Mouse (Mus musculus): ENCODE results near the gene Ndufaf8.

Gene Ndufaf8

GRCm38 (mm10) chr11:120090661-120091060, 8.1 kb upstream of the Ndufaf8 start:
- DNase-seq, result no peak

GRCm38 (mm10) chr11:120092817-120093591, 5.7 kb upstream of the Ndufaf8 start:
- DNase-seq, result no peak

DNA sequence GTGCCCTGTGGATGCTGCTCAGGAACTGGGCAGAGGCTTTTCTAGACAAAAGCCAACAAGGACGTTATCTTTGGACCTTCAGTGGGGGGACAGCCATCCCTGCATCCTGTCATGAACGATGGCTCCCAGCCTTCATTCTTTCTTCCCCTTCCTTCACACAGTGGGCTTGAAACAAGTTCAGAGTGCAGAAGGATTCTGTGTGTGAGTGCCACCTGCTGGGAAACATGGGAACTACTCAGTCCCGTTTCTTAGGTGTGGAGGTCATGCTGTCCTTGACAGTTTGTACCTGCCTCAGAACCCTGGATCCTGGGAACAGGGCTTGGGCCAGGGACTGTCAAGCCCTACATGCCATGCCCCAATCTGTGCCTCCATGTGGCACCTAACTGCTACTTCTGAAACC, 2.3 kb downstream of the Ndufaf8 start:
- DNase-seq, result peak; percentile 55 to 61

DNA sequence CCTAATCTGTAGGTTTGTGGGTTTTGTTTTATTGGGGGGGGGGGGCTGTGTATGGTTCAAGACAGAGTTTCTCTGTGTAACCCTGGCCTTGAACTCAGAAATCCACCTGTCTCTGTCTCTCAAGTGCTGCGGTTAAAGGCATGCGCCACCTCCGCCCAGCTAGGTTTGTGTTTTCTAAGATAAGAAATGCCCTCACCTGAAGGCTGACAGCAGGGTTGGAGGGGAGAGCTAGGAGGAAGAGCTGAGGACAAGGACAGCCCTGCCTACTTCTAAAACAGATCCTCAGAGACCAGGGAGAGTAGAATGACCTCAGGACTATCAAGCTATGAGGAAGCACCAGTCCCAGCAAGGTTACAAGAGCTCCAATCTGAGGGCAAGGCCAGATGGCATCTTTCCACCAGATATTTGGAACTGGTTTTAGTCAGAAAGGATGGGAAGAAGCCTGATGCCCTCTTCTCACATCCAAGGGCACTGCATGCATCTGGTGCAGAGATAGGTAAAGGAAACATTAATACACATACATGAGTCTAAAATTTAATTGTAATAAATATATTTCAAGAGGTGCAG, 4.8 kb downstream of the Ndufaf8 start:
- DNase-seq, result no peak

DNA sequence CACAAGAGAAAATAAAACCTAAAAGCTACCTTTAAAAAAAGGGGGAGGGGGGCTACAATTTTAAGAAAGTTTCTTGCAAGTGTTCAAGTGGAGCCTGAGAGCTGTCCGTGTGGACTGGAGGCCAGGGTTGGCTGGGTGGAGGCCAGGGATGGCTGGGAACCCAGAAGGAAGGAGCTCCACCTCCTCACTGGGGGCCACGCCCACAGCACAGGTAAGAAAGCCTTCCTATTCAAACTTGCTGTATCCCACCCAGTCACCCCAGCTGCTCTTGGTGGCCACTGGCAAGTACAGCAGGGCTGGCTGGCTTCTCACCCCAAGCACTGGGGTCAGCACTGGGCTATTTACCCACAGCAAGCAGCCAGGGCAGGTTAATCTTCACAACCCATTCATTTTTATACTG, 8.3 kb downstream of the Ndufaf8 start:
- DNase-seq, result no peak

GRCm38 (mm10) chr11:120107796-120108195, 9.1 kb downstream of the Ndufaf8 start:
- no peak for DNase-seq

GRCm38 (mm10) chr11:120109558-120110210, 11.0 kb downstream of the Ndufaf8 start:
- DNase-seq, result no peak

- no peak for DNase-seq
Measured at GRCm38 (mm10) chr11:120110554-120110953, 11.8 kb downstream of the Ndufaf8 start.

DNA sequence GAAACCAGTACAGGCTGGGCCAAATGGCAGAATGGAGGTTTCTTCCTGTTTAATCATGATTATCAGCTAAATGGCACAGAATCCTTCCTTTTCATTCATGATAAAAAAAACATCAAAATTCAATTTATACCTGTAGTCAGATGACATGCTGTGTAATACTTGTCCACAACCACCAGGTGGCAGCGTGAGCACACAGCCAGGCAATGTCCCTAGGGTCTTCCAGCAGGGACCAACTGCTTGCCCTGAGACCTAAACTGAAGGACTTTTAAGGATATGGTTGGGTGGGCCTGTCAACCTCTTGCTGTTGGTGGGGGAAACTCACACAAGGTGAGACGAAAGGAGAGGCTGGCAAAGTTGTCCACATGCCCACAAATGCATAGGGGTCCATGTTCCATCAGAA, 12.3 kb downstream of the Ndufaf8 start:
- peak; percentile 26 to 45 for DNase-seq

DNA sequence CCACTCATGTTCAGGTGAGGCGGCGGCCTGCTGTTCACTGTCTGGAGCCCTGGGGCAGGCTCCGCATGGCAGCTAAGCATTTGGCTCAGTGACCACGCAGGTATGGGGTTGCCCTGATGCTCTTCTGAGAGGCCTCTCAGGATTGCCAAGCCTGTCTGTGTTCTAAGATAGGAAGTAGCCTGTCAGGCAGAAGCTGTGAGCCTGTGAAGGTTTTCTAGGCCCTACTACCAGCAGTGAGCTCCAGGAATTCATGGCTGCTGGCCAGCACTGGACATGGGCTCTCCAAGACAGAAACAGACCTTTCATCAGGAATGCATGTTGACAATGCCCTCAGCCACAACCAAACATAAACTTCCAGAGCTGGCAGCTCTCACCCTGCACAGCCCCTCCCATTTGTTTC, 13.4 kb downstream of the Ndufaf8 start:
- DNase-seq, result peak; percentile 71 to 84

- no peak for DNase-seq
Measured at GRCm38 (mm10) chr11:120114488-120115215, 15.9 kb downstream of the Ndufaf8 start.

GRCm38 (mm10) chr11:120117626-120118025, 18.9 kb downstream of the Ndufaf8 start:
- DNase-seq, result no peak

- no peak for DNase-seq
Measured at GRCm38 (mm10) chr11:120119108-120119507, 20.4 kb downstream of the Ndufaf8 start.

GRCm38 (mm10) chr11:120119936-120120541, 21.3 kb downstream of the Ndufaf8 start:
- DNase-seq, result no peak

DNA sequence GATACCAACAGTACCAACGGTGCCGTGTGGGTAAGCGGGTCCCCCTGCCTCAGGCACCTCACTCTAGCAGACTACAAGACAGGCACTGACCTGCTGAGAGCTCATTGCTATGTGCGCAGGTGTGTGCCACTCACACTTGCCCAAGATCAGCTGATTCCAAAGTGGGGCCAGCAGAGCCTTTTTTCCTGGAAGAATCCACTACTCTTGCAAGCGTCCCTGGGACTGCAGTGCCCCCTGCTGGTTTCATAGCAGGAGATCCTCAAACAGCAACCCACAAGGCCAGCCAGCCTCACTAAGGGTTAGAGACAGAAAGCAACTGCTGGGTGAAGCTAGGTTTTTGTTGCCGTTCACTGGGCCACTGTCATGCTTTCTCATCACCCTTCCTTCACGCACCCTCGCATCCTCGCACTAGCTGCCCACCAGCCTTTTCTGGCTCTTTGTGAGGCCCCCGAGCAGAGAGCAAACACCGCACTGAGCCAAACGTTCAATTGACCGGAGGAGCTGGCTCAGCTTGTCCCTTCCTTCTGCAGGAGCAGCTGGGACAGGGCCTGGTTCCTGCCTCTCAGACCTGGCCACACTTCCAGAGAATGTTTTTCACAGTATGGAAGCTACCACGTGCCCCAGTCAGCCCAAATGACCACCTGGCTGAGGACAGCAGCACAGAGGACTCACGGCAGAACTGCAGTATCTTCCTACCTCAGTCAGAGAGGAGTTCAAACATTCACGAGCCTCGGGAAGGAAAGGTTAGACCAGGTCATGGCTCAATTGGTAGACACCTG, 22.1 kb downstream of the Ndufaf8 start:
- DNase-seq, result peak; percentile 66 to 80

DNA sequence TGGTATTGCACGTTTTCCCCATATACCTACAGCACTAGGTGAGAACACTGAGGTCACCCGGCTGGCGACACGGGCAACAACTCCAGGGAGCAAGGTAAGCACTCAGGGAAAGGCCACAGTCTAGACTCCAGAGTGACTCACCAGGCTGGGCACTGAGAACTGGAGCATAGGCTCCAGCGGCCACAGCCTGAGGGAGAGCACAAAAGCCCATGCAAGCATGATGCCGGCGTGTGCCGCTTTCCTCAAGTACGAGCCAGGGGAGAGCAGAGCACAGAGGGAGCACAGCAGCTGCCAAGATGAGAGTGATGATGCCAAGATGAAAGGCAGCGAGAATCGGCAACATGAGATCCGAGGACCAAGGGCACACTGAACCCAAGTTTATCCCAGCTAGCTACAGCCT, 23.4 kb downstream of the Ndufaf8 start:
- DNase-seq, result no peak

- no peak for DNase-seq
Measured at GRCm38 (mm10) chr11:120126845-120127244, 28.1 kb downstream of the Ndufaf8 start.

DNA sequence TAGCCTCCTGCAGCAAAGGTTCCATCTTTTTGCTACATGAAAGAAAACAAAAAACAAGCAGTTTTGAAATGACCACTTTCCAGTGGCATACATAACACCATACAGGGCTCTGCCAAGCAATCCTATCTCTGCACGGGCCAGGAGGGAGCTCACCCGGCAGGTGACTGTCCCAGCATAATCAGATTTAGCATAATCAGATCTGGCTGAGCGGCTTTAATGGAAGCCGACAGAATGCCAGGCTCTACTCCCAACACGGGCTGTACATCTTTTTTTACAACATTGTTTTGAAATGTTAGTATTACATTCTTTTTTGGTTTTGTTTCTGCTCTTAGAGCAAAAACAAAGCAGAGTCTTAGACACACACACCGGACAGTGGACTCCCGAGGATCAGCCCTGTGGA, 30.6 kb downstream of the Ndufaf8 start:
- no peak for DNase-seq

- DNase-seq, result no peak
Measured at GRCm38 (mm10) chr11:120134148-120134547, 35.4 kb downstream of the Ndufaf8 start.

- DNase-seq, result peak in 1 of 2 experiments; percentile 28
Measured at GRCm38 (mm10) chr11:120134847-120135530, 36.3 kb downstream of the Ndufaf8 start.

- peak in 1 of 2 experiments; percentile 24 for DNase-seq
Measured at GRCm38 (mm10) chr11:120136195-120136594, 37.5 kb downstream of the Ndufaf8 start.

All from lung, adult 18-20 months (tissue).